11 mouse cellular contexts compared by ENCODE assay signal in genomic region chr12:77667151-77667874, GRCm38 (mm10).
A peak's percentile ranks its signal among the peaks of the same experiment; 100 is the strongest.
DNase-seq lines count a peak whose midpoint lies in the region; ATAC-seq lines count a peak whose summit lies in the region.
"Had no signal": no experiment of that assay in that cellular context is flagged by ENCODE, and none has a peak within 500 bp of the region (broad histone marks: within the 10 kb centered on the region; RNA-seq: fewer than 3 reads in every experiment).

No protein-coding gene starts in this region.

- no peaks in the 10 kb centered on the region for H3K36me3 ChIP-seq in forebrain, embryonic 11.5 days (ENCODE audit: control insufficient read depth, insufficient read depth, low read length)
- no peaks in the 10 kb centered on the region for H3K36me3 ChIP-seq in forebrain, embryonic 10.5 days (replicated peaks)
- no peaks in the 10 kb centered on the region for H3K36me3 ChIP-seq in hindbrain, embryonic 16.5 days (ENCODE audit: control insufficient read depth, insufficient read depth, low read length)
- H3K36me3 ChIP-seq in hindbrain, embryonic 13.5 days, result no peaks in the 10 kb centered on the region
- H3K36me3 ChIP-seq in midbrain, embryonic 15.5 days (replicated peaks), result no peaks in the 10 kb centered on the region
- H3K36me3 ChIP-seq in midbrain, embryonic 14.5 days (ENCODE audit: control insufficient read depth, insufficient read depth, low read length), result no peaks in the 10 kb centered on the region
- H3K36me3 ChIP-seq in forebrain, embryonic 16.5 days (ENCODE audit: control insufficient read depth, insufficient read depth), result no peaks in the 10 kb centered on the region
- H3K36me3 ChIP-seq: embryonic facial prominence, embryonic 13.5 days; limb, embryonic 15.5 days; liver, embryonic 15.5 days had no signal

- H3K9me3 ChIP-seq in forebrain, embryonic 11.5 days (ENCODE audit: control insufficient read depth, low read length), result no peaks in the 10 kb centered on the region
- no peaks in the 10 kb centered on the region for H3K9me3 ChIP-seq in forebrain, embryonic 10.5 days
- H3K9me3 ChIP-seq in hindbrain, embryonic 16.5 days (ENCODE audit: control insufficient read depth, low read length), result no peaks in the 10 kb centered on the region
- no peaks in the 10 kb centered on the region for H3K9me3 ChIP-seq in hindbrain, embryonic 13.5 days
- H3K9me3 ChIP-seq in midbrain, embryonic 15.5 days, result no peaks in the 10 kb centered on the region
- no peaks in the 10 kb centered on the region for H3K9me3 ChIP-seq in midbrain, embryonic 14.5 days (ENCODE audit: control insufficient read depth, low read length)
- H3K9me3 ChIP-seq in forebrain, embryonic 16.5 days (ENCODE audit: control insufficient read depth, low read length), result no peaks in the 10 kb centered on the region
- H3K9me3 ChIP-seq: embryonic facial prominence, embryonic 13.5 days; limb, embryonic 15.5 days; liver, embryonic 15.5 days had no signal

- H3K27me3 ChIP-seq in forebrain, embryonic 11.5 days (ENCODE audit: control insufficient read depth, insufficient read depth, low read length), result no peaks in the 10 kb centered on the region
- H3K27me3 ChIP-seq in forebrain, embryonic 10.5 days (ENCODE audit: poor library complexity, severe bottlenecking), result peaks cover 18% of the 10 kb centered on the region; the same call in 1 of the 2 replicates
- no peaks in the 10 kb centered on the region for H3K27me3 ChIP-seq in hindbrain, embryonic 16.5 days (replicated peaks; ENCODE audit: control insufficient read depth, insufficient read depth, low read length)
- H3K27me3 ChIP-seq in hindbrain, embryonic 13.5 days, result no peaks in the 10 kb centered on the region
- 0 out of 2 replicates have a peak, but pooled peaks cover 2% of the 10 kb centered on the region for H3K27me3 ChIP-seq in midbrain, embryonic 15.5 days (replicated peaks)
- no peaks in the 10 kb centered on the region for H3K27me3 ChIP-seq in midbrain, embryonic 14.5 days (ENCODE audit: control insufficient read depth, insufficient read depth, low read length)
- no peaks in the 10 kb centered on the region for H3K27me3 ChIP-seq in forebrain, embryonic 16.5 days (replicated peaks; ENCODE audit: control insufficient read depth, insufficient read depth, low read length)
- H3K27me3 ChIP-seq: liver, embryonic 15.5 days had no signal

- no peak for DNase-seq in forebrain, embryonic 11.5 days (ENCODE audit: low spot score)
- DNase-seq in forebrain, embryonic 10.5 days (ENCODE audit: extremely low spot score, low spot score), result no peak
- no peak for DNase-seq in midbrain, embryonic 14.5 days
- DNase-seq in layer of hippocampus, adult 18-20 months (ENCODE audit: low spot score in 2 of 2), result no peak

- no peak overlapping the region for H3K4me2 ChIP-seq in forebrain, embryonic 11.5 days (ENCODE audit: low read depth, low read length, severe bottlenecking)
- no peak overlapping the region for H3K4me2 ChIP-seq in hindbrain, embryonic 16.5 days (ENCODE audit: low read length)
- H3K4me2 ChIP-seq in hindbrain, embryonic 13.5 days, result no peak overlapping the region
- H3K4me2 ChIP-seq in midbrain, embryonic 15.5 days, result no peak overlapping the region
- H3K4me2 ChIP-seq in midbrain, embryonic 14.5 days (ENCODE audit: low read length), result no peak overlapping the region
- H3K4me2 ChIP-seq in forebrain, embryonic 16.5 days (ENCODE audit: low read length), result no peak overlapping the region
- H3K4me2 ChIP-seq: embryonic facial prominence, embryonic 13.5 days; limb, embryonic 15.5 days; liver, embryonic 15.5 days had no signal

- no peak overlapping the region for H3K9ac ChIP-seq in forebrain, embryonic 11.5 days (ENCODE audit: low read length)
- no peak overlapping the region for H3K9ac ChIP-seq in hindbrain, embryonic 16.5 days (ENCODE audit: low read depth, low read length)
- H3K9ac ChIP-seq in hindbrain, embryonic 13.5 days, result no peak overlapping the region
- no peak overlapping the region for H3K9ac ChIP-seq in midbrain, embryonic 15.5 days
- no peak overlapping the region for H3K9ac ChIP-seq in midbrain, embryonic 14.5 days (replicated peaks; ENCODE audit: low read length)
- H3K9ac ChIP-seq in forebrain, embryonic 16.5 days (replicated peaks; ENCODE audit: low read depth, low read length), result no peak overlapping the region
- H3K9ac ChIP-seq: embryonic facial prominence, embryonic 13.5 days; limb, embryonic 15.5 days; liver, embryonic 15.5 days had no signal

- H3K27ac ChIP-seq in forebrain, embryonic 11.5 days (ENCODE audit: low read depth, low read length), result no peak overlapping the region
- no peak overlapping the region for H3K27ac ChIP-seq in forebrain, embryonic 10.5 days
- H3K27ac ChIP-seq in hindbrain, embryonic 16.5 days (ENCODE audit: low read depth, low read length), result no peak overlapping the region
- H3K27ac ChIP-seq in hindbrain, embryonic 13.5 days, result no peak overlapping the region
- H3K27ac ChIP-seq in midbrain, embryonic 15.5 days, result no peak overlapping the region
- H3K27ac ChIP-seq in midbrain, embryonic 14.5 days (replicated peaks; ENCODE audit: low read depth, low read length), result no peak overlapping the region
- H3K27ac ChIP-seq in forebrain, embryonic 16.5 days (ENCODE audit: low read length), result no peak overlapping the region
- H3K27ac ChIP-seq: embryonic facial prominence, embryonic 13.5 days; limb, embryonic 15.5 days; liver, embryonic 15.5 days had no signal

- 0 out of 2 replicates have a peak, but pooled peaks have one; percentile 36 for ATAC-seq in forebrain, embryonic 11.5 days (replicated peaks; ENCODE audit: low FRiP score)
- ATAC-seq in hindbrain, embryonic 16.5 days, result peak; percentile 46; the same call in 1 of the 2 replicates
- ATAC-seq in hindbrain, embryonic 13.5 days (ENCODE audit: low FRiP score), result no peak
- 0 out of 2 replicates have a peak, but pooled peaks have one; percentile 15 for ATAC-seq in midbrain, embryonic 15.5 days (replicated peaks)
- ATAC-seq in midbrain, embryonic 14.5 days (ENCODE audit: low FRiP score, low TSS enrichment), result no peak; the same call in 1 of the 2 replicates
- peak; percentile 51 for ATAC-seq in forebrain, embryonic 16.5 days

- WGBS in forebrain, embryonic 11.5 days, result 79% methylated on average over 10 of the region's 10 CpGs
- 76% methylated on average over 10 of the region's 10 CpGs for WGBS in forebrain, embryonic 10.5 days
- WGBS in hindbrain, embryonic 16.5 days, result 75% methylated on average over 10 of the region's 10 CpGs
- 74% methylated on average over 10 of the region's 10 CpGs for WGBS in hindbrain, embryonic 13.5 days
- 70% methylated on average over 10 of the region's 10 CpGs for WGBS in midbrain, embryonic 15.5 days
- 75% methylated on average over 10 of the region's 10 CpGs for WGBS in midbrain, embryonic 14.5 days
- WGBS in forebrain, embryonic 16.5 days, result 71% methylated on average over 10 of the region's 10 CpGs

- H3K4me1 ChIP-seq in forebrain, embryonic 11.5 days (replicated peaks; ENCODE audit: control insufficient read depth, insufficient read depth, low read length), result no peaks in the 10 kb centered on the region; the same call in 1 of the 2 replicates
- peaks cover 19% of the 10 kb centered on the region for H3K4me1 ChIP-seq in forebrain, embryonic 10.5 days
- peaks cover 3% of the 10 kb centered on the region; the same call in 1 of the 2 replicates for H3K4me1 ChIP-seq in hindbrain, embryonic 16.5 days (ENCODE audit: control insufficient read depth, insufficient read depth, low read depth, low read length)
- H3K4me1 ChIP-seq in hindbrain, embryonic 13.5 days (replicated peaks), result peaks cover 22% of the 10 kb centered on the region
- peaks cover 14% of the 10 kb centered on the region for H3K4me1 ChIP-seq in midbrain, embryonic 15.5 days
- H3K4me1 ChIP-seq in midbrain, embryonic 14.5 days (ENCODE audit: control insufficient read depth, insufficient read depth, low read length), result peaks cover 9% of the 10 kb centered on the region; the same call in 1 of the 2 replicates
- H3K4me1 ChIP-seq in forebrain, embryonic 16.5 days (replicated peaks; ENCODE audit: control insufficient read depth, insufficient read depth, low read length), result 0 out of 2 replicates have a peak, but pooled peaks cover 3% of the 10 kb centered on the region
- H3K4me1 ChIP-seq: embryonic facial prominence, embryonic 13.5 days; limb, embryonic 15.5 days; liver, embryonic 15.5 days had no signal

- H3K4me3 ChIP-seq in forebrain, embryonic 11.5 days (ENCODE audit: low read depth, low read length), result no peak overlapping the region
- H3K4me3 ChIP-seq in forebrain, embryonic 10.5 days, result no peak overlapping the region
- H3K4me3 ChIP-seq in hindbrain, embryonic 16.5 days (ENCODE audit: low read length), result no peak overlapping the region
- no peak overlapping the region for H3K4me3 ChIP-seq in hindbrain, embryonic 13.5 days
- no peak overlapping the region for H3K4me3 ChIP-seq in midbrain, embryonic 15.5 days
- H3K4me3 ChIP-seq in midbrain, embryonic 14.5 days (replicated peaks; ENCODE audit: low read depth, low read length), result no peak overlapping the region
- no peak overlapping the region for H3K4me3 ChIP-seq in forebrain, embryonic 16.5 days (replicated peaks; ENCODE audit: low read length)
- H3K4me3 ChIP-seq: embryonic facial prominence, embryonic 13.5 days; limb, embryonic 15.5 days; liver, embryonic 15.5 days had no signal

Comparison
In these comparisons a context has a peak if more than half of its experiments do, and no peak if none do; other contexts are left out.
1. ATAC-seq: peak in forebrain, embryonic 11.5 days (single experiment), hindbrain, embryonic 16.5 days (single experiment), midbrain, embryonic 15.5 days (single experiment) and forebrain, embryonic 16.5 days (single experiment); none in hindbrain, embryonic 13.5 days (single experiment) and midbrain, embryonic 14.5 days (single experiment).